Mouse (Mus musculus): ENCODE measurements at regions not wholly inside any gene's neighbourhood (a gene's known extent, or its start where the extent isn't known, plus 50 kb on each side); places are given as distances from the start of the nearest gene placed in this dataset.

- Histone ChIP-seq H3K9me3 (replicated peaks) (peaks cover 55% of the 10 kb centered on the region), H3K4me3 (ENCODE audit: low read depth, low read length) (no peak overlapping the region), H3K4me1 (ENCODE audit: insufficient read depth, low read depth, low read length) (no peaks in the 10 kb centered on the region), H3K27me3 (ENCODE audit: insufficient read depth, low read length) (no peaks in the 10 kb centered on the region), H3K36me3 (replicated peaks) (no peaks in the 10 kb centered on the region)
- ATAC-seq (ENCODE audit: extremely low read depth, insufficient number of reproducible peaks, low FRiP score, poor library complexity, severe bottlenecking): no peak
- DNase-seq (ENCODE audit: low spot score): no peak
- no peak for TF ChIP-seq POLR2AphosphoS5 (IDR thresholded peaks at IDR 0.05; ENCODE audit: insufficient replicate concordance, low read depth, low read length)
- no peak for TF ChIP-seq TAL1 (conservative IDR thresholded peaks at IDR 0.05; ENCODE audit: low read depth, low read length)
- no peak for TF ChIP-seq GATA1 (IDR thresholded peaks at IDR 0.05; ENCODE audit: borderline replicate concordance, low read length)
- TF ChIP-seq GATA2 (IDR thresholded peaks at IDR 0.05; ENCODE audit: borderline replicate concordance, low read depth, low read length): no peak
- TF ChIP-seq CTCF (IDR thresholded peaks at IDR 0.05; ENCODE audit: low read depth, low read length): no peak
Observed at GRCm38 (mm10) chr8:92483055-92483765, 125.8 kb downstream of the Irx5 start.

- H3K9me3 ChIP-seq (replicated peaks): peaks cover 77% of the 10 kb centered on the region
- no peaks in the 10 kb centered on the region for H3K4me1 ChIP-seq (ENCODE audit: insufficient read depth, low read depth, low read length)
- DNase-seq (ENCODE audit: low spot score) (no peak), ATAC-seq (ENCODE audit: extremely low read depth, insufficient number of reproducible peaks, low FRiP score, poor library complexity, severe bottlenecking) (no peak)
- no peak overlapping the region for H3K4me3 ChIP-seq (ENCODE audit: low read depth, low read length)
- H3K27me3 ChIP-seq (ENCODE audit: insufficient read depth, low read length): no peaks in the 10 kb centered on the region
- no peaks in the 10 kb centered on the region for H3K36me3 ChIP-seq (replicated peaks)
- TF ChIP-seq CTCF (IDR thresholded peaks at IDR 0.05; ENCODE audit: low read depth, low read length) (no peak), POLR2AphosphoS5 (IDR thresholded peaks at IDR 0.05; ENCODE audit: insufficient replicate concordance, low read depth, low read length) (no peak), TAL1 (conservative IDR thresholded peaks at IDR 0.05; ENCODE audit: low read depth, low read length) (no peak), GATA1 (IDR thresholded peaks at IDR 0.05; ENCODE audit: borderline replicate concordance, low read length) (no peak)
Observed at GRCm38 (mm10) chr8:92488526-92489159, 131.2 kb downstream of the Irx5 start.

- H3K9me3 ChIP-seq (replicated peaks): peaks cover 77% of the 10 kb centered on the region
- TF ChIP-seq GATA2 (IDR thresholded peaks at IDR 0.05; ENCODE audit: borderline replicate concordance, low read depth, low read length): no peak
- no peak for TF ChIP-seq GATA1 (IDR thresholded peaks at IDR 0.05; ENCODE audit: borderline replicate concordance, low read length)
- TF ChIP-seq POLR2AphosphoS5 (IDR thresholded peaks at IDR 0.05; ENCODE audit: insufficient replicate concordance, low read depth, low read length): no peak
- TF ChIP-seq TAL1 (conservative IDR thresholded peaks at IDR 0.05; ENCODE audit: low read depth, low read length): no peak
- no peak for TF ChIP-seq CTCF (IDR thresholded peaks at IDR 0.05; ENCODE audit: low read depth, low read length)
- ATAC-seq (ENCODE audit: extremely low read depth, insufficient number of reproducible peaks, low FRiP score, poor library complexity, severe bottlenecking) (no peak), DNase-seq (ENCODE audit: low spot score) (no peak)
- no peaks in the 10 kb centered on the region for H3K36me3 ChIP-seq (replicated peaks)
- H3K4me1 ChIP-seq (ENCODE audit: insufficient read depth, low read depth, low read length): no peaks in the 10 kb centered on the region
- no peaks in the 10 kb centered on the region for H3K27me3 ChIP-seq (ENCODE audit: insufficient read depth, low read length)
- H3K4me3 ChIP-seq (ENCODE audit: low read depth, low read length): no peak overlapping the region
Observed at GRCm38 (mm10) chr8:92491533-92491932, 134.1 kb downstream of the Irx5 start.

- no peaks in the 10 kb centered on the region for H3K4me1 ChIP-seq (ENCODE audit: insufficient read depth, low read depth, low read length)
- H3K36me3 ChIP-seq (replicated peaks): no peaks in the 10 kb centered on the region
- peaks cover 79% of the 10 kb centered on the region for H3K9me3 ChIP-seq (replicated peaks)
- H3K27me3 ChIP-seq (ENCODE audit: insufficient read depth, low read length): no peaks in the 10 kb centered on the region
- TF ChIP-seq POLR2AphosphoS5 (IDR thresholded peaks at IDR 0.05; ENCODE audit: insufficient replicate concordance, low read depth, low read length) (no peak), GATA2 (IDR thresholded peaks at IDR 0.05; ENCODE audit: borderline replicate concordance, low read depth, low read length) (no peak), GATA1 (IDR thresholded peaks at IDR 0.05; ENCODE audit: borderline replicate concordance, low read length) (no peak), TAL1 (conservative IDR thresholded peaks at IDR 0.05; ENCODE audit: low read depth, low read length) (no peak), CTCF (IDR thresholded peaks at IDR 0.05; ENCODE audit: low read depth, low read length) (no peak)
- no peak for DNase-seq (ENCODE audit: low spot score)
- H3K4me3 ChIP-seq (ENCODE audit: low read depth, low read length): no peak overlapping the region
- no peak for ATAC-seq (ENCODE audit: extremely low read depth, insufficient number of reproducible peaks, low FRiP score, poor library complexity, severe bottlenecking)
Observed at GRCm38 (mm10) chr8:92493403-92493802, 136.0 kb downstream of the Irx5 start.

- ATAC-seq (ENCODE audit: extremely low read depth, insufficient number of reproducible peaks, low FRiP score, poor library complexity, severe bottlenecking): no peak
- Histone ChIP-seq H3K4me1 (ENCODE audit: insufficient read depth, low read depth, low read length) (no peaks in the 10 kb centered on the region), H3K27me3 (ENCODE audit: insufficient read depth, low read length) (no peaks in the 10 kb centered on the region), H3K9me3 (replicated peaks) (peaks cover 70% of the 10 kb centered on the region), H3K4me3 (ENCODE audit: low read depth, low read length) (no peak overlapping the region), H3K36me3 (replicated peaks) (no peaks in the 10 kb centered on the region)
- no peak for DNase-seq (ENCODE audit: low spot score)
- TF ChIP-seq POLR2AphosphoS5 (IDR thresholded peaks at IDR 0.05; ENCODE audit: insufficient replicate concordance, low read depth, low read length) (no peak), TAL1 (conservative IDR thresholded peaks at IDR 0.05; ENCODE audit: low read depth, low read length) (no peak)
Observed at GRCm38 (mm10) chr8:92505552-92506281, 148.3 kb downstream of the Irx5 start.

GRCm38 (mm10) chr8:92506436-92506835, 149.0 kb downstream of the Irx5 start:
- DNase-seq (ENCODE audit: low spot score) (no peak), ATAC-seq (ENCODE audit: extremely low read depth, insufficient number of reproducible peaks, low FRiP score, poor library complexity, severe bottlenecking) (no peak)
- Histone ChIP-seq H3K9me3 (replicated peaks) (peaks cover 68% of the 10 kb centered on the region), H3K4me1 (ENCODE audit: insufficient read depth, low read depth, low read length) (no peaks in the 10 kb centered on the region), H3K4me3 (ENCODE audit: low read depth, low read length) (no peak overlapping the region), H3K27me3 (ENCODE audit: insufficient read depth, low read length) (no peaks in the 10 kb centered on the region), H3K36me3 (replicated peaks) (no peaks in the 10 kb centered on the region)
- TF ChIP-seq GATA2 (IDR thresholded peaks at IDR 0.05; ENCODE audit: borderline replicate concordance, low read depth, low read length) (no peak), POLR2AphosphoS5 (IDR thresholded peaks at IDR 0.05; ENCODE audit: insufficient replicate concordance, low read depth, low read length) (no peak), GATA1 (IDR thresholded peaks at IDR 0.05; ENCODE audit: borderline replicate concordance, low read length) (no peak), TAL1 (conservative IDR thresholded peaks at IDR 0.05; ENCODE audit: low read depth, low read length) (no peak), CTCF (IDR thresholded peaks at IDR 0.05; ENCODE audit: low read depth, low read length) (no peak)
